Mouse (Mus musculus) cerebellum, adult 18-20 months (tissue): ENCODE measurements around the gene Sort1.
"Not testable (repeated sequence)": the region's sequence is repeated elsewhere in the genome, so short reads cannot be mapped to it uniquely, and the experiment has no call there.

Source experiments
- DNase-seq, 2 experiments: peaks; one replicate each; pipeline ENCODE4 v3.0.0; 2021

Sort1 gene

GRCm38 (mm10) chr3:108283781-108284601 is at the start of gene Sort1:
Sort1 (plus strand) TSS chr3:108284082.
- DNase-seq: peak; percentile 79 to 86

GRCm38 (mm10) chr3:108237474-108238102 is 46.3 kb upstream of the Sort1 start:
- not testable (repeated sequence) for DNase-seq

GRCm38 (mm10) chr3:108241243-108241839 is 42.5 kb upstream of the Sort1 start:
- DNase-seq: no peak

- no peak for DNase-seq
Observed at GRCm38 (mm10) chr3:108246857-108247256, 37.0 kb upstream of the Sort1 start.

GRCm38 (mm10) chr3:108256719-108257637 is 26.9 kb upstream of the Sort1 start, which contains the start of gene Psma5:
Psma5 (plus strand) TSS chr3:108256926.
- DNase-seq: peak; percentile 92 to 96

- no peak for DNase-seq
Observed at GRCm38 (mm10) chr3:108257831-108258500, 25.9 kb upstream of the Sort1 start.

GRCm38 (mm10) chr3:108259319-108259718 is 24.6 kb upstream of the Sort1 start:
- DNase-seq: no peak

GRCm38 (mm10) chr3:108279495-108279894 is 4.4 kb upstream of the Sort1 start:
- not testable (repeated sequence) for DNase-seq

- DNase-seq: peak in 1 of 2 experiments; percentile 29
Observed at GRCm38 (mm10) chr3:108282401-108283240, 1.3 kb upstream of the Sort1 start.

- DNase-seq: no peak
Observed at GRCm38 (mm10) chr3:108283241-108283561, 681 bp upstream of the Sort1 start.

- no peak for DNase-seq
Observed at GRCm38 (mm10) chr3:108285078-108285711, 1.3 kb downstream of the Sort1 start.

- DNase-seq: no peak
Observed at GRCm38 (mm10) chr3:108286671-108287439, 3.0 kb downstream of the Sort1 start.

GRCm38 (mm10) chr3:108287811-108288805 is 4.2 kb downstream of the Sort1 start:
- peak in 1 of 2 experiments; percentile 32 for DNase-seq

GRCm38 (mm10) chr3:108289311-108290130 is 5.6 kb downstream of the Sort1 start:
- no peak for DNase-seq

GRCm38 (mm10) chr3:108291036-108291799 is 7.3 kb downstream of the Sort1 start:
- no peak for DNase-seq

GRCm38 (mm10) chr3:108294398-108294797 is 10.5 kb downstream of the Sort1 start:
- no peak for DNase-seq
